Mouse (Mus musculus): ENCODE results near the gene Ptpn7. TPM values are rescaled to one million over a fixed set of nuclear protein-coding genes. Genes with fewer than 3 reads are reported as not detected.
A peak's percentile ranks its signal among the peaks of the same experiment; 100 is the strongest.
"Not testable (repeated sequence)": the region's sequence is repeated elsewhere in the genome, so short reads cannot be mapped to it uniquely, and the experiment has no call there.

Gene Ptpn7
- total RNA-seq, 2 experiments from 2014 or later, result 1.8 to 2.5 TPM

DNA sequence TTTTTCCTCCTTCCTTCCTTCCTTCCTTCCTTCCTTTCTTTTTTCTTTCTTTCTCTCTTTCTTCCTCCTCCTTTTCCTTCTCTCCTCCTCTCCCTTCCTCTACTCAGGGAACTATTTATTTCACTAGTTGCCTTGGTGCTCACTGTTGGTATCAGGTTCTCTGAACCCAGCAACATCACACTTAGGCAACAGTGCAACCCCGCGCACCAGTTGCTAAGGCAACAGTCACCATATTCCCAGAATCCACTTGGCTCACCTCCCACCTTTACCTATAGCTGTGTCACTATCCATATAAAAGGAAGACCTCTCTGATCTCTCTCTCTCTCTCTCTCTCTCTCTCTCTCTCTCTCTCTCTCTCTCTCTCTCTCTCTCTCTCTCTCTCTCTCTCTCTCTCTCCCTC is 54.5 kb downstream of the Ptpn7 start:
- DNase-seq, result not testable (repeated sequence)

DNA sequence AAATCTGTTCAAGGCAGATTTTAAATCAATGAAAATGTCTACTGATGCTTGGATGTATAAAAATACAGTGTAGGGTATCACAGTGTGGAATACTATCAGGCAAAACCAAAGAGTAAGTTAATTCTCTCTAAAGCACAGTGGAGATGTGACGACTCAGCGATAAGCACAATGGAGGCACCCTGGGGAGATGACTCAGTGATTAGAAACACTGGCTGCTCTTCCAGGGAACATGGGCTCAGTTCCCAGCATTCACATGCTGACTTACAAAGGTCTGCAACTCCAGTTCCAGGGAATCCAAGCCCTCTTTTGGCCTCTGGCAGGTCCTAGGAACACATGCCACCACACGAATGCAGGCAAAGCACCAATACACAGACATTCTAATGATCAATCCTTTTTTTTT is 55.7 kb downstream of the Ptpn7 start:
- peak; percentile 54 for DNase-seq

DNA sequence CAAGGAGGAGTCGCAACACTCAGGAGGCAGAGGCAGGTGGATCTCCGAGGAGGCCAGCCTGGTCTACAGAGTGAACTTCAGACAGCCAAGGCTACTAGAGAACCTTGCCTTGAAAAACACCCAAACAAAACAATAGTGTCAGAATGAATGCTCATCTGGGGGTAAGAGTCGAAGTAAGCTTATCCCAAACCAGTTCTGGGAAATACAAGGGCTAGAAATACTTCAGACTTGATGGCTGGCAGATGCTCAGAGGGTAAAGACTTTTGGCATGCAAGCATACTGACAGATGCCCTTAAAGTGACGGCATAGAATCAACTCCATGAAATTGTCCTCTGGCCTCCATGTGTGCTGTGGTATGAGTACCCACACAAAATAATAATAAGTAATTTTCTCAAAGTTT is 56.7 kb downstream of the Ptpn7 start:
- DNase-seq, result no peak

DNA sequence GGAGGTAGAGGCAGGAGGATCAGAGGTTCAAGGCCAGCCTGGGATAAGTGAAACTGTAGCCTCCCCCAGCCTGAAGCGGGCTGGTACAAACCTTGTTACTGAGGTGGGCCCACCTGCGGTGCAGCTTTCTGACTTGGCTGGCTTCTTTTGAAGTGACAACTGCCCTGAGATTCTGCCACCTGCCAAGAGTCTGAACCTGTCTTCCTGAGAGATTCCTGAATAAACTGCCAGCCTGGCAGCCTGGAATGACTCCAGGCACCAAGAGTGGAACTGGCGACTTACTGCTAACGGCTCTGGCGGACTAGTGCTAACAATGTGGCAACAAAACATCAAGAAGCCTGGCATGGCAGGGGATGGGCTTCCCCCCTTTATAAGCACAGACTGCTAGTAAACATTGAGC is 61.8 kb downstream of the Ptpn7 start:
- not testable (repeated sequence) for DNase-seq

Other genes starting within 250 kb of the Ptpn7 start
- gene Ppp1r12b, start 176.8 kb upstream of the Ptpn7 start, total RNA-seq (2021), result 10 to 100 TPM; 16.7 to 32.8 TPM
- 1 to 10 TPM; 5.1 to 6.6 TPM for gene Ube2t, start 170.1 kb upstream of the Ptpn7 start, total RNA-seq (2021)
- 10 to 100 TPM; 20.5 to 28.4 TPM for gene Lgr6, start 27.4 kb upstream of the Ptpn7 start, total RNA-seq (2021)
- 10 to 100 TPM; 49.2 to 57.7 TPM for gene Arl8a, start 14.1 kb downstream of the Ptpn7 start, total RNA-seq (2021)
- 1 to 10 TPM; 1.3 to 2.8 TPM for gene Gpr37l1, start 35.0 kb downstream of the Ptpn7 start, total RNA-seq (2021)
- gene Elf3, start 125.9 kb downstream of the Ptpn7 start, total RNA-seq (2021), result under 1 TPM; 0.21 to 0.39 TPM
- gene Rnpep, start 151.4 kb downstream of the Ptpn7 start, total RNA-seq (2021), result 10 to 100 TPM; 40.0 to 56.1 TPM
- 100 to 1,000 TPM; 277 to 292 TPM for gene Timm17a, start 181.1 kb downstream of the Ptpn7 start, total RNA-seq (2021)
- gene Lmod1, start 192.1 kb downstream of the Ptpn7 start, total RNA-seq (2021), result 1 to 10 TPM; 1.7 to 3.8 TPM
- gene Shisa4, start 242.5 kb downstream of the Ptpn7 start, total RNA-seq (2021), result 10 to 100 TPM; 13.9 to 31.8 TPM

Measured in adrenal gland, postnatal 10 days (tissue).